Comparison of ENCODE assay signal across 8 mouse cellular contexts in genomic region chr1:92647752-92648151, GRCm38 (mm10). TPM values are rescaled to one million over a fixed set of nuclear protein-coding genes. Genes with fewer than 3 reads are reported as not detected.
A peak's percentile ranks its signal among the peaks of the same experiment; 100 is the strongest.
DNase-seq lines count a peak whose midpoint lies in the region; ATAC-seq and TF ChIP-seq lines count a peak whose summit lies in the region.

No protein-coding gene starts in this region.

- H3K9me3 ChIP-seq in heart, embryonic 11.5 days (replicated peaks; ENCODE audit: control insufficient read depth, low read length): no peaks in the 10 kb centered on the region
- H3K9me3 ChIP-seq in kidney, embryonic 15.5 days (replicated peaks): no peaks in the 10 kb centered on the region
- H3K9me3 ChIP-seq in liver, embryonic 12.5 days (replicated peaks): no peaks in the 10 kb centered on the region

- no peak overlapping the region for H3K9ac ChIP-seq in heart, embryonic 11.5 days (ENCODE audit: low read depth, low read length)
- no peak overlapping the region for H3K9ac ChIP-seq in kidney, embryonic 15.5 days
- H3K9ac ChIP-seq in liver, embryonic 12.5 days: no peak overlapping the region

- H3K36me3 ChIP-seq in C2C12 (ENCODE audit: control insufficient read depth, insufficient read depth): no peaks in the 10 kb centered on the region
- no peaks in the 10 kb centered on the region for H3K36me3 ChIP-seq in heart, embryonic 11.5 days (ENCODE audit: control insufficient read depth, insufficient read depth, low read length)
- no peaks in the 10 kb centered on the region for H3K36me3 ChIP-seq in kidney, embryonic 15.5 days
- H3K36me3 ChIP-seq in liver, embryonic 12.5 days: no peaks in the 10 kb centered on the region

- no peak overlapping the region for H3K4me3 ChIP-seq in C2C12 (ENCODE audit: insufficient read depth, poor library complexity, severe bottlenecking)
- no peak overlapping the region for H3K4me3 ChIP-seq in heart, embryonic 11.5 days (ENCODE audit: low read depth, low read length)
- H3K4me3 ChIP-seq in kidney, embryonic 15.5 days (replicated peaks): no peak overlapping the region
- no peak overlapping the region for H3K4me3 ChIP-seq in liver, embryonic 12.5 days

- peak; percentile 81 for TF ChIP-seq CTCF in C2C12 (IDR thresholded peaks at IDR 0.05; ENCODE audit: control insufficient read depth, insufficient read depth, insufficient read length)

- 9% methylated on average over 8 of the region's 8 CpGs for WGBS in heart, embryonic 11.5 days (ENCODE audit: insufficient replicate concordance)
- 8% methylated on average over 8 of the region's 8 CpGs for WGBS in kidney, embryonic 15.5 days
- WGBS in liver, embryonic 12.5 days (ENCODE audit: insufficient replicate concordance): 6% methylated on average over 8 of the region's 8 CpGs

- no peaks in the 10 kb centered on the region for H3K79me3 ChIP-seq in C2C12 (ENCODE audit: low read depth)

- no peak overlapping the region for H3ac ChIP-seq in C2C12 (ENCODE audit: control insufficient read depth, insufficient read length, low read depth)

- H3K27me3 ChIP-seq in C2C12 (ENCODE audit: control insufficient read depth, insufficient read depth, insufficient read length): no peaks in the 10 kb centered on the region
- peaks cover 21% of the 10 kb centered on the region for H3K27me3 ChIP-seq in heart, embryonic 11.5 days (ENCODE audit: control insufficient read depth, insufficient read depth, low read length)
- peaks cover 12% of the 10 kb centered on the region; the same call in 1 of the 2 replicates for H3K27me3 ChIP-seq in kidney, embryonic 15.5 days
- peaks cover 5% of the 10 kb centered on the region for H3K27me3 ChIP-seq in liver, embryonic 12.5 days (replicated peaks)

- no peak overlapping the region for H3K4me2 ChIP-seq in heart, embryonic 11.5 days
- H3K4me2 ChIP-seq in kidney, embryonic 15.5 days: peak overlapping the region; percentile 34; the same call in 1 of the 2 replicates
- H3K4me2 ChIP-seq in liver, embryonic 12.5 days: peak overlapping the region; percentile 49

- H3K4me1 ChIP-seq in heart, embryonic 11.5 days (ENCODE audit: control insufficient read depth, insufficient read depth, low read length): no peaks in the 10 kb centered on the region
- peaks cover 15% of the 10 kb centered on the region; the same call in 1 of the 2 replicates for H3K4me1 ChIP-seq in kidney, embryonic 15.5 days
- H3K4me1 ChIP-seq in liver, embryonic 12.5 days: peaks cover 18% of the 10 kb centered on the region

- DNase-seq in adrenal gland, adult 2 months: peak; percentile 76
- peak; percentile 63 for DNase-seq in embryo, embryonic 11.5 days (ENCODE audit: low read depth, low spot score)
- DNase-seq in naive thymus-derived CD4-positive, alpha-beta T cell, adult 2 months (ENCODE audit: low read depth): peak; percentile 79
- DNase-seq in testis, postnatal 10 days (ENCODE audit: low spot score): peak; percentile 86

- no peaks in the 10 kb centered on the region for H3K79me2 ChIP-seq in C2C12 (ENCODE audit: control insufficient read depth, insufficient read depth)

- no peak overlapping the region for H3K27ac ChIP-seq in heart, embryonic 11.5 days (ENCODE audit: low read depth, low read length)
- H3K27ac ChIP-seq in kidney, embryonic 15.5 days: no peak overlapping the region
- H3K27ac ChIP-seq in liver, embryonic 12.5 days: no peak overlapping the region

- ATAC-seq in heart, embryonic 11.5 days (replicated peaks; ENCODE audit: insufficient number of reproducible peaks, low FRiP score, low TSS enrichment): 0 out of 2 replicates have a peak, but pooled peaks have one; percentile 32
- peak; percentile 49; the same call in 1 of the 2 replicates for ATAC-seq in kidney, embryonic 15.5 days (replicated peaks; ENCODE audit: low FRiP score)
- ATAC-seq in liver, embryonic 12.5 days: 0 out of 2 replicates have a peak, but pooled peaks have one; percentile 32

TF ChIP-seq in C2C12, 6 proteins besides CTCF, POLR2A, EP300 and RAD21:
- TF ChIP-seq CEBPB (IDR thresholded peaks at IDR 0.05; ENCODE audit: low read depth) (no peak), FOSL1 (IDR thresholded peaks at IDR 0.05; ENCODE audit: insufficient read depth, low read length, poor library complexity, severe bottlenecking) (peak; percentile 49)

RNA-seq across cellular contexts. Expression of gene Otos, which starts 0.9 kb away (rescaled TPM):
- polyA plus RNA-seq in C2C12 (2012; fragmentation: generic; extraction: Trizol): not detected
- not detected for total RNA-seq in adrenal gland, adult 2 months (2021)
- 0.47 and 0.74 TPM in 2 replicates for polyA plus RNA-seq in adrenal gland, adult 2 months (2012; rRNA removed)
- not detected in 2 replicates for polyA plus RNA-seq in heart, embryonic 11.5 days (2014; fragmentation: Nextera tagmentation; extraction: Ambion mirVana)
- 0.33 and 0.39 TPM in 2 replicates for polyA plus RNA-seq in kidney, embryonic 15.5 days (2015; fragmentation: Nextera tagmentation; extraction: Ambion mirVana)
- polyA plus RNA-seq in liver, embryonic 12.5 days (2016; fragmentation: Nextera tagmentation; extraction: Ambion mirVana): 0.15 and 0.23 TPM in 2 replicates

RNA-seq across cellular contexts. Expression of gene Cops9, which starts 6.0 kb away (rescaled TPM):
- 430 TPM for polyA plus RNA-seq in C2C12 (2012; fragmentation: generic; extraction: Trizol)
- 100 to 1,000 TPM; 320 to 351 TPM for total RNA-seq in adrenal gland, adult 2 months (2021)
- 51.9 and 62.0 TPM in 2 replicates for polyA plus RNA-seq in adrenal gland, adult 2 months (2012; rRNA removed)
- 382 and 405 TPM in 2 replicates for polyA plus RNA-seq in heart, embryonic 11.5 days (2014; fragmentation: Nextera tagmentation; extraction: Ambion mirVana)
- 409 and 435 TPM in 2 replicates for polyA plus RNA-seq in kidney, embryonic 15.5 days (2015; fragmentation: Nextera tagmentation; extraction: Ambion mirVana)
- 216 and 232 TPM in 2 replicates for polyA plus RNA-seq in liver, embryonic 12.5 days (2016; fragmentation: Nextera tagmentation; extraction: Ambion mirVana)

RNA-seq across cellular contexts. Expression of gene Olfr12, which starts 30.2 kb away (rescaled TPM):
- not detected for polyA plus RNA-seq in C2C12 (2012; fragmentation: generic; extraction: Trizol)
- total RNA-seq in adrenal gland, adult 2 months (2021): not detected
- not detected in 2 replicates for polyA plus RNA-seq in adrenal gland, adult 2 months (2012; rRNA removed)
- polyA plus RNA-seq in heart, embryonic 11.5 days (2014; fragmentation: Nextera tagmentation; extraction: Ambion mirVana): not detected in 2 replicates
- not detected in 2 replicates for polyA plus RNA-seq in kidney, embryonic 15.5 days (2015; fragmentation: Nextera tagmentation; extraction: Ambion mirVana)
- not detected in 2 replicates for polyA plus RNA-seq in liver, embryonic 12.5 days (2016; fragmentation: Nextera tagmentation; extraction: Ambion mirVana)

RNA-seq across cellular contexts. Expression of gene Olfr1410, which starts 42.2 kb away (rescaled TPM):
- not detected for polyA plus RNA-seq in C2C12 (2012; fragmentation: generic; extraction: Trizol)
- not detected for total RNA-seq in adrenal gland, adult 2 months (2021)
- polyA plus RNA-seq in adrenal gland, adult 2 months (2012; rRNA removed): not detected in 2 replicates
- polyA plus RNA-seq in heart, embryonic 11.5 days (2014; fragmentation: Nextera tagmentation; extraction: Ambion mirVana): not detected in 2 replicates
- not detected in 2 replicates for polyA plus RNA-seq in kidney, embryonic 15.5 days (2015; fragmentation: Nextera tagmentation; extraction: Ambion mirVana)
- not detected in 2 replicates for polyA plus RNA-seq in liver, embryonic 12.5 days (2016; fragmentation: Nextera tagmentation; extraction: Ambion mirVana)

RNA-seq across cellular contexts. Expression of gene Olfr1411, which starts 53.5 kb away (rescaled TPM):
- not detected for polyA plus RNA-seq in C2C12 (2012; fragmentation: generic; extraction: Trizol)
- not detected for total RNA-seq in adrenal gland, adult 2 months (2021)
- not detected in 2 replicates for polyA plus RNA-seq in adrenal gland, adult 2 months (2012; rRNA removed)
- not detected in 2 replicates for polyA plus RNA-seq in heart, embryonic 11.5 days (2014; fragmentation: Nextera tagmentation; extraction: Ambion mirVana)
- polyA plus RNA-seq in kidney, embryonic 15.5 days (2015; fragmentation: Nextera tagmentation; extraction: Ambion mirVana): not detected in 2 replicates
- polyA plus RNA-seq in liver, embryonic 12.5 days (2016; fragmentation: Nextera tagmentation; extraction: Ambion mirVana): not detected in 2 replicates
